Mouse (Mus musculus) brain, embryonic 14.5 days (tissue): ENCODE data around the gene Ranbp1.

Experiments used
- CTCF ChIP-seq: fragments of 200-500 bp; IDR thresholded peaks from 2 replicates; pipeline ENCODE4 v1.5.1; 2012; ENCODE audit warnings: inconsistent platforms, mild to moderate bottlenecking, moderate library complexity, borderline replicate concordance; ENCODE audit not compliant: insufficient read depth, insufficient read length; ENCODE audit errors: extremely low read depth
- POLR2A ChIP-seq: fragments of 200-500 bp; IDR thresholded peaks from 2 replicates; pipeline ENCODE4 v1.6.1; 2012; ENCODE audit warnings: mild to moderate bottlenecking, inconsistent platforms, borderline replicate concordance; ENCODE audit not compliant: poor library complexity, insufficient read depth, insufficient read length, severe bottlenecking; ENCODE audit errors: extremely low read depth

DNA sequence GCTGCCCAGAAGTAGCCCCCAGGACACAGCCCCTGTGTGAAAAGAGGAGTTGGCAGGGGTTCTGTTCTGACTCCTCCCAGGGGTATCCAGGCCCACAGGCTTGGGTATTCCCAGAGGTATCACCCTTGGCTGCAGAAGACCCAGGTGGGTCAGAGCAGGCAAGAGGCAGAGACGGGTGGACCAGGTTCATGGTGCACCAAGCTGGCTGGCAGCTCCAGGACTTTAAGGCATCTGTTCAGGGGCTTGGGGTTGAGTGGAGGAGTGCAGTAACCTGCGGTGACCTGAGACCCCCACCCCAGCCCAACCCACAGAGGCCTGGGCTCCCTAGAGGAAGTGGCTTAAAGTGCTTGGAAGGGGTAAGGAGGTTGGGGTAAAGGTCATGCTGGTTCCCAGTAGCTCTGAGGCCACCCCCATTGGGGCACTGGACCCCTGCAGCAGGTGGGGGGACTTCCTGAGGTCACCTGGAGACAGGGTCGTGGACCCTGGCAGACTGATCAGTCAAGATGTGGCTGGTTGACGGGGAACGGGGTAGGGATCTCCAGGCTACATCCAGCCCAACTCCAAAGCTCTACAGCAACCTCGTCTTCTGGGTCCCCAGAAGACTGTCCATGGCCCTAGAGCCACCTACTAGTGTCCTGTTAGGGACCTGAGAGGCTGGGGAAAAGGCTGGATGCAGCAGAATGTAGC, 27.5 kb downstream of the Ranbp1 start:
- TF ChIP-seq CTCF (no peak), POLR2A (no peak)
